Mouse (Mus musculus): Measurements from ENCODE around the gene Ppp1r26. TPM values are rescaled to one million over a fixed set of nuclear protein-coding genes. Genes with fewer than 3 reads are reported as not detected.
A peak's percentile ranks its signal among the peaks of the same experiment; 100 is the strongest.
"Not testable (repeated sequence)": the region's sequence is repeated elsewhere in the genome, so short reads cannot be mapped to it uniquely, and the experiment has no call there.

The Ppp1r26 gene
- polyA plus RNA-seq, 1 experiment, result 11.5 TPM

DNA sequence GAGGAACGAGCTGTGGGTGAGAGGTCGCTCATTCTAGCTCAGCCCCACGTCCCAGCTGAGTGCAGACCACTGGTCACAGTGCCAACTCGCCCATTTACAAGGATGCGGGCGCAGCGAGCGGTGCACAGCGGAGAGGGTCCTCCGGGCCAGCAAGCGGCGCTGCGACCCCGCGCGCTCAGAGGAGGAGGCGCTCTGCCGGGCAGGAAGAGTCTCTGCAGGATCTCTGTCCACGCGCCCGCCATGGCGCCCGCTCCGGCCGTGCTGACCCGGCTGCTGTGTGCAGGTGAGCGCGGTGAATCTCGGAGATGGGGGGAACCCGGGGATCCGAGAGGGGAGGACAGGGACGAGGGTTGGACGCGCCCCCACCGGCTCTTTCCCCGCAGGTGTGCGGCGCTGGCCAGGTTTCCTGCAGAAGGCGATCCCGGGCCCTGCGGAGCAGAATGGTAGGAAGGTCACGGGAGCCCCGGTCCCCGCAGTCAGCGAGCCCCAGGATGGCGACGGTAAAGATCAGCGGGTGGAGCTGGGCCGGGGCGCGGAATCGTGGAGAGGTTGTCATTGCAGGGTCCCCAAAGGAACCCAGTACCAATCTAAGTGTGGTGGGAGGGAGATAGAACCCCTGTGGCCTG lies 21.4 kb downstream of the Ppp1r26 start, which contains the start of gene Mrps2:
Gene Mrps2, plus strand, starts transcription at position 207 of the 626 bp plus-strand sequence.
- no peaks in the 10 kb centered on the region for H3K27me3 ChIP-seq (ENCODE audit: control insufficient read depth, insufficient read depth, low read length)
- peak within 1 kb of the TSS; percentile 62 for H3K4me3 ChIP-seq (replicated peaks; ENCODE audit: insufficient read depth, low read depth, low read length)
- H3K27ac ChIP-seq (ENCODE audit: insufficient read depth, low read length), result peak within 1 kb of the TSS; percentile 36
- peak; percentile 87 to 88 for DNase-seq
- TF ChIP-seq POLR2A (IDR thresholded peaks at IDR 0.05; ENCODE audit: borderline replicate concordance, insufficient read depth, low read length) (peak; percentile 83), CTCF (IDR thresholded peaks at IDR 0.05; ENCODE audit: borderline replicate concordance, insufficient read depth, low read depth, low read length) (peak; percentile 78)
- WGBS, result under 1% methylated on average over 52 of the region's 52 CpGs
- peaks cover 3% of the 10 kb centered on the region for H3K4me1 ChIP-seq (ENCODE audit: control insufficient read depth, insufficient read depth, low read length)

DNA sequence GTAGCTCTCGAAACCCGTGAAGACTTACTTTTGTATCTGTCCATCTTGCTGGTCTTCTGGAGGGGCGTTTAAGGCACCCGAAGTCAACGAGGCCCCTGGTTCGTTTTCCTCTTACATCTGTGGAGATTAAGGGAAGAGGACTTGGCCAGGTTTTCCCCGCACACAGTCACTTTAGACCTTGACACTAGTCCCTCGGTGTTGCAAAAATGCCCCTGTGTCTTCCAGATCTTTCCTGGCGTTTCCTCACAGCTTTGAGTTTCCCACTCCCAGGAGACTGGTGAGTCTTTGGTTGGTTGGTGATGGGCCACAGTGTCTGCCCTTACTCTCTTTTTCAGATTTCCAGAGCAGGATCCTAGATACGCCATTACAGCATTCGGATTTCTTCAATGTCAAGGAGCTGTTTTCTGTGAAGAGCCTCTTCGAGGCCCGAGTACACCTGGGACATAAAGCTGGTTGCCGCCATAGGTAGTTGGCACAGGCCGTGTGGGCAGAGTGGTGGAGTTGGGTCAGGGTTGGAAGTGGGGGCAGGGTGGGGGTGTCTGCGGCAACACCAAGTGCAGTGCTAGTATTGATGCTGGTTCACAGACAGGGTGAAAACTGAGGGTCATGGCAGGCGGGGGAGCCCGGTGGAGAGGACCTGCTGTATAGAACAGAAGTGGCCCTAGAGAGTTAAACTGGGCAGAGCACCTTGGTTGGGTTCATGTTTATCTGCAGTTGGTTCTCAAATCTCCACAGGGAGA lies 22.1 kb downstream of the Ppp1r26 start:
- WGBS, result 44% methylated on average over 18 of the region's 18 CpGs
- Histone ChIP-seq H3K27ac (ENCODE audit: insufficient read depth, low read length) (peak overlapping the region; percentile 36; the same call in 1 of the 2 replicates), H3K27me3 (ENCODE audit: control insufficient read depth, insufficient read depth, low read length) (no peaks in the 10 kb centered on the region), H3K4me3 (replicated peaks; ENCODE audit: insufficient read depth, low read depth, low read length) (peak overlapping the region; percentile 62), H3K4me1 (ENCODE audit: control insufficient read depth, insufficient read depth, low read length) (peaks cover 3% of the 10 kb centered on the region)
- TF ChIP-seq CTCF (IDR thresholded peaks at IDR 0.05; ENCODE audit: borderline replicate concordance, insufficient read depth, low read depth, low read length) (no peak), POLR2A (IDR thresholded peaks at IDR 0.05; ENCODE audit: borderline replicate concordance, insufficient read depth, low read length) (no peak)
- no peak for DNase-seq

DNA sequence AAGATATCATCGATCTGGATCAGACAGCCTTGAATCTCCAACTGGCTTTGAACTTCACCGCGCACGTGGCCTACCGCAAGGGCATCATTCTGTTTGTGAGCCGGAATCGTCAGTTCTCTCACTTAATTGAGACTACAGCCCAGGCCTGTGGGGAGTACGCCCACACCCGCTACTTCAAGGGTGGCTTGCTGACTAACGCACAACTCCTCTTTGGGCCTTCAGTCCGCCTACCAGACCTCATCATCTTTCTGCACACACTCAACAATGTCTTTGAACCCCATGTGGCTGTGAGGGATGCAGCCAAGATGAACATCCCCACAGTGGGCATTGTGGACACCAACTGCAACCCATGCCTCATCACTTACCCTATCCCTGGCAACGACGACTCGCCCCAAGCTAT lies 22.9 kb downstream of the Ppp1r26 start:
- H3K4me1 ChIP-seq (ENCODE audit: control insufficient read depth, insufficient read depth, low read length), result peaks cover 3% of the 10 kb centered on the region
- H3K27me3 ChIP-seq (ENCODE audit: control insufficient read depth, insufficient read depth, low read length), result no peaks in the 10 kb centered on the region
- 99% methylated on average over 14 of the region's 14 CpGs for WGBS
- H3K27ac ChIP-seq (ENCODE audit: insufficient read depth, low read length), result no peak overlapping the region
- no peak for TF ChIP-seq POLR2A (IDR thresholded peaks at IDR 0.05; ENCODE audit: borderline replicate concordance, insufficient read depth, low read length)
- TF ChIP-seq CTCF (IDR thresholded peaks at IDR 0.05; ENCODE audit: borderline replicate concordance, insufficient read depth, low read depth, low read length), result no peak
- no peak overlapping the region for H3K4me3 ChIP-seq (replicated peaks; ENCODE audit: insufficient read depth, low read depth, low read length)
- DNase-seq, result no peak

GRCm38 (mm10) chr2:28470591-28470990 lies 24.0 kb downstream of the Ppp1r26 start:
- Histone ChIP-seq H3K4me1 (ENCODE audit: control insufficient read depth, insufficient read depth, low read length) (peaks cover 3% of the 10 kb centered on the region), H3K27me3 (ENCODE audit: control insufficient read depth, insufficient read depth, low read length) (no peaks in the 10 kb centered on the region), H3K27ac (ENCODE audit: insufficient read depth, low read length) (no peak overlapping the region), H3K4me3 (replicated peaks; ENCODE audit: insufficient read depth, low read depth, low read length) (no peak overlapping the region)
- WGBS, result 99% methylated on average over 2 of the region's 2 CpGs
- TF ChIP-seq CTCF (IDR thresholded peaks at IDR 0.05; ENCODE audit: borderline replicate concordance, insufficient read depth, low read depth, low read length) (no peak), POLR2A (IDR thresholded peaks at IDR 0.05; ENCODE audit: borderline replicate concordance, insufficient read depth, low read length) (no peak)
- no peak for DNase-seq

GRCm38 (mm10) chr2:28472011-28472410 lies 25.4 kb downstream of the Ppp1r26 start:
- not testable (repeated sequence) for DNase-seq; H3K4me1 ChIP-seq (ENCODE audit: control insufficient read depth, insufficient read depth, low read length); H3K27me3 ChIP-seq (ENCODE audit: control insufficient read depth, insufficient read depth, low read length); H3K4me3 ChIP-seq (replicated peaks; ENCODE audit: insufficient read depth, low read depth, low read length); H3K27ac ChIP-seq (ENCODE audit: insufficient read depth, low read length)
- WGBS, result 94% methylated on average over 8 of the region's 8 CpGs

DNA sequence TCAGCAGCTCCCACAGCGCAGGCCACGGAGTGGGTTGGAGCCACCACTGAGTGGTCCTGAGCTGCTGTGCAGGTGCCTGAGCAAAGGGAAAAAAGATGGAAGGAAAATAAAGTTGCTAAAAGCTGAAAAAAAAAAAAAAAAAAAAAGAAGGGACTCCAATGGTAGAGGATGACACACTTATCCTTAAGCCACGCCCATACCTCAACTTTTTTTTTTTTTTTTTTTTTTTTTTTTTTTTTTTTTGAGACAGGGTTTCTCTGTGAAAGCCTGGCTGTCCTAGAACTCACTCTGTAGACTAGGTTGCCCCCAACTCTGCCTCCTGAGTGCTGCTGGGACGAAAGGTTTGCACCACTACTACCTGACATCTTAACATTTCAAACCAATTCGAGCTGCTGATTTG lies 31.4 kb downstream of the Ppp1r26 start:
- not testable (repeated sequence) for H3K4me1 ChIP-seq (ENCODE audit: control insufficient read depth, insufficient read depth, low read length); H3K27ac ChIP-seq (ENCODE audit: insufficient read depth, low read length); H3K27me3 ChIP-seq (ENCODE audit: control insufficient read depth, insufficient read depth, low read length); DNase-seq; H3K4me3 ChIP-seq (replicated peaks; ENCODE audit: insufficient read depth, low read depth, low read length)
- 87% methylated on average over 5 of the region's 5 CpGs for WGBS

- Histone ChIP-seq H3K4me1 (ENCODE audit: control insufficient read depth, insufficient read depth, low read length) (peaks cover 3% of the 10 kb centered on the region), H3K27ac (ENCODE audit: insufficient read depth, low read length) (no peak overlapping the region), H3K4me3 (replicated peaks; ENCODE audit: insufficient read depth, low read depth, low read length) (no peak overlapping the region), H3K27me3 (ENCODE audit: control insufficient read depth, insufficient read depth, low read length) (no peaks in the 10 kb centered on the region)
- DNase-seq, result no peak
- WGBS, result 73% methylated on average over 20 of the region's 20 CpGs
- no peak for TF ChIP-seq POLR2A (IDR thresholded peaks at IDR 0.05; ENCODE audit: borderline replicate concordance, insufficient read depth, low read length)
- TF ChIP-seq CTCF (IDR thresholded peaks at IDR 0.05; ENCODE audit: borderline replicate concordance, insufficient read depth, low read depth, low read length), result no peak
These were observed 32.9 kb downstream of the Ppp1r26 start for GRCm38 (mm10) chr2:28479208-28480204.
